Mouse (Mus musculus): ENCODE data around the gene Kcnj5. TPM values are rescaled to one million over a fixed set of nuclear protein-coding genes. Genes with fewer than 3 reads are reported as not detected.

Kcnj5 gene
- total and polyA plus RNA-seq, 2 experiments from 2014 or later: 1.4 to 1.9 TPM

- no peak overlapping the region for H3K27ac ChIP-seq (ENCODE audit: low read depth, low read length)
- H3K9me3 ChIP-seq (ENCODE audit: low read length): no peaks in the 10 kb centered on the region
- no peak overlapping the region for H3K4me3 ChIP-seq (ENCODE audit: low read depth, low read length)
- TF ChIP-seq CTCF (IDR thresholded peaks at IDR 0.05): no peak
- no peak overlapping the region for H3K9ac ChIP-seq (replicated peaks; ENCODE audit: low read length, poor library complexity, severe bottlenecking)
- no peaks in the 10 kb centered on the region for H3K36me3 ChIP-seq (ENCODE audit: insufficient read depth, low read length)
- DNase-seq (ENCODE audit: low spot score) (no peak), ATAC-seq (ENCODE audit: low FRiP score) (no peak)
- no peak overlapping the region for H3K4me2 ChIP-seq (ENCODE audit: low read depth, low read length, poor library complexity, severe bottlenecking)
- no peaks in the 10 kb centered on the region for H3K27me3 ChIP-seq (ENCODE audit: insufficient read depth, low read length)
- WGBS: 87% methylated on average over 1 of the region's 1 CpGs
- H3K4me1 ChIP-seq (ENCODE audit: insufficient read depth, low read length): no peaks in the 10 kb centered on the region
These were observed 16.6 kb upstream of the Kcnj5 start for GRCm38 (mm10) chr9:32360770-32361169.

- Histone ChIP-seq H3K36me3 (ENCODE audit: insufficient read depth, low read length) (no peaks in the 10 kb centered on the region), H3K4me1 (ENCODE audit: insufficient read depth, low read length) (no peaks in the 10 kb centered on the region), H3K9me3 (ENCODE audit: low read length) (no peaks in the 10 kb centered on the region), H3K27ac (ENCODE audit: low read depth, low read length) (no peak overlapping the region), H3K27me3 (ENCODE audit: insufficient read depth, low read length) (0 out of 2 replicates have a peak, but pooled peaks cover 7% of the 10 kb centered on the region), H3K4me3 (ENCODE audit: low read depth, low read length) (no peak overlapping the region), H3K9ac (replicated peaks; ENCODE audit: low read length, poor library complexity, severe bottlenecking) (no peak overlapping the region), H3K4me2 (ENCODE audit: low read depth, low read length, poor library complexity, severe bottlenecking) (no peak overlapping the region)
- peak; percentile 95 for TF ChIP-seq CTCF (IDR thresholded peaks at IDR 0.05)
- 3% methylated on average over 6 of the region's 6 CpGs for WGBS
- DNase-seq (ENCODE audit: low spot score): peak; percentile 84
- no peak for ATAC-seq (ENCODE audit: low FRiP score)
These were observed 6.2 kb upstream of the Kcnj5 start for GRCm38 (mm10) chr9:32350332-32350731.

GRCm38 (mm10) chr9:32349344-32349743 lies 5.2 kb upstream of the Kcnj5 start:
- Histone ChIP-seq H3K27me3 (ENCODE audit: insufficient read depth, low read length) (0 out of 2 replicates have a peak, but pooled peaks cover 8% of the 10 kb centered on the region), H3K9ac (replicated peaks; ENCODE audit: low read length, poor library complexity, severe bottlenecking) (no peak overlapping the region), H3K27ac (ENCODE audit: low read depth, low read length) (no peak overlapping the region), H3K4me1 (ENCODE audit: insufficient read depth, low read length) (peaks cover 3% of the 10 kb centered on the region; the same call in 1 of the 2 replicates), H3K4me2 (ENCODE audit: low read depth, low read length, poor library complexity, severe bottlenecking) (no peak overlapping the region), H3K9me3 (ENCODE audit: low read length) (no peaks in the 10 kb centered on the region), H3K4me3 (ENCODE audit: low read depth, low read length) (no peak overlapping the region), H3K36me3 (ENCODE audit: insufficient read depth, low read length) (no peaks in the 10 kb centered on the region)
- ATAC-seq (ENCODE audit: low FRiP score) (no peak), DNase-seq (ENCODE audit: low spot score) (no peak)
- no peak for TF ChIP-seq CTCF (IDR thresholded peaks at IDR 0.05)
- WGBS: 92% methylated on average over 10 of the region's 10 CpGs

- Histone ChIP-seq H3K27ac (ENCODE audit: low read depth, low read length) (no peak overlapping the region), H3K9ac (replicated peaks; ENCODE audit: low read length, poor library complexity, severe bottlenecking) (no peak overlapping the region), H3K4me2 (ENCODE audit: low read depth, low read length, poor library complexity, severe bottlenecking) (no peak overlapping the region), H3K4me1 (ENCODE audit: insufficient read depth, low read length) (peaks cover 7% of the 10 kb centered on the region; the same call in 1 of the 2 replicates), H3K9me3 (ENCODE audit: low read length) (no peaks in the 10 kb centered on the region), H3K27me3 (ENCODE audit: insufficient read depth, low read length) (0 out of 2 replicates have a peak, but pooled peaks cover 8% of the 10 kb centered on the region), H3K4me3 (ENCODE audit: low read depth, low read length) (no peak overlapping the region), H3K36me3 (ENCODE audit: insufficient read depth, low read length) (no peaks in the 10 kb centered on the region)
- no peak for DNase-seq (ENCODE audit: low spot score)
- ATAC-seq (ENCODE audit: low FRiP score): no peak
- 63% methylated on average over 8 of the region's 8 CpGs for WGBS
- no peak for TF ChIP-seq CTCF (IDR thresholded peaks at IDR 0.05)
These were observed 3.9 kb upstream of the Kcnj5 start for GRCm38 (mm10) chr9:32348096-32348495.

- H3K4me3 ChIP-seq (ENCODE audit: low read depth, low read length): peak overlapping the region; percentile 35
- H3K4me1 ChIP-seq (ENCODE audit: insufficient read depth, low read length): peaks cover 7% of the 10 kb centered on the region; the same call in 1 of the 2 replicates
- peak overlapping the region; percentile 30; the same call in 1 of the 2 replicates for H3K9ac ChIP-seq (replicated peaks; ENCODE audit: low read length, poor library complexity, severe bottlenecking)
- TF ChIP-seq CTCF (IDR thresholded peaks at IDR 0.05): no peak
- ATAC-seq (ENCODE audit: low FRiP score): no peak
- H3K9me3 ChIP-seq (ENCODE audit: low read length): no peaks in the 10 kb centered on the region
- 0 out of 2 replicates have a peak, but pooled peaks cover 13% of the 10 kb centered on the region for H3K27me3 ChIP-seq (ENCODE audit: insufficient read depth, low read length)
- DNase-seq (ENCODE audit: low spot score): no peak
- peak overlapping the region; percentile 76 for H3K4me2 ChIP-seq (ENCODE audit: low read depth, low read length, poor library complexity, severe bottlenecking)
- H3K27ac ChIP-seq (ENCODE audit: low read depth, low read length): no peak overlapping the region
- 3% methylated on average over 21 of the region's 21 CpGs for WGBS
- H3K36me3 ChIP-seq (ENCODE audit: insufficient read depth, low read length): no peaks in the 10 kb centered on the region
These were observed 339 bp upstream of the Kcnj5 start for GRCm38 (mm10) chr9:32344489-32344888.

- no peak for TF ChIP-seq CTCF (IDR thresholded peaks at IDR 0.05)
- no peaks in the 10 kb centered on the region for H3K9me3 ChIP-seq (ENCODE audit: low read length)
- H3K27me3 ChIP-seq (ENCODE audit: insufficient read depth, low read length): 0 out of 2 replicates have a peak, but pooled peaks cover 13% of the 10 kb centered on the region
- WGBS: 16% methylated on average over 8 of the region's 8 CpGs
- ATAC-seq (ENCODE audit: low FRiP score) (no peak), DNase-seq (ENCODE audit: low spot score) (no peak)
- peak overlapping the region; percentile 35; the same call in 1 of the 2 replicates for H3K4me3 ChIP-seq (ENCODE audit: low read depth, low read length)
- peak overlapping the region; percentile 76; the same call in 1 of the 2 replicates for H3K4me2 ChIP-seq (ENCODE audit: low read depth, low read length, poor library complexity, severe bottlenecking)
- H3K27ac ChIP-seq (ENCODE audit: low read depth, low read length): no peak overlapping the region
- no peak overlapping the region for H3K9ac ChIP-seq (replicated peaks; ENCODE audit: low read length, poor library complexity, severe bottlenecking)
- peaks cover 7% of the 10 kb centered on the region; the same call in 1 of the 2 replicates for H3K4me1 ChIP-seq (ENCODE audit: insufficient read depth, low read length)
- H3K36me3 ChIP-seq (ENCODE audit: insufficient read depth, low read length): no peaks in the 10 kb centered on the region
These were observed 1.2 kb downstream of the Kcnj5 start for GRCm38 (mm10) chr9:32342929-32343328.

All from midbrain, postnatal 0 days (tissue).